Mouse (Mus musculus) limb, embryonic 12.5 days (tissue): ENCODE measurements around the gene Sumo1. TPM values are rescaled to one million over a fixed set of nuclear protein-coding genes. Genes with fewer than 3 reads are reported as not detected.

ENCODE experiments used
- ATAC-seq: fragments of 200-750 bp; cut with Nextera tagmentation; 2 replicates; pipeline ENCODE4 v1.8.0; 2017; ENCODE audit warnings: low read depth, moderate TSS enrichment; ENCODE audit not compliant: insufficient number of reproducible peaks, insufficient read depth, low FRiP score, low TSS enrichment
- H3K27ac ChIP-seq: fragments of 300-500 bp; sonication (generic); 2 replicates; pipeline ENCODE4 v1.5.1; 2016; ENCODE audit warnings: mild to moderate bottlenecking, moderate library complexity
- H3K27me3 ChIP-seq: fragments of 300-500 bp; sonication (generic); 2 replicates; pipeline ENCODE4 v1.6.1; 2016; ENCODE audit warnings: mild to moderate bottlenecking, moderate library complexity
- H3K36me3 ChIP-seq: fragments of 300-500 bp; sonication (generic); 2 replicates; pipeline ENCODE4 v1.6.1; 2016; ENCODE audit warnings: mild to moderate bottlenecking, moderate library complexity
- H3K4me1 ChIP-seq: fragments of 300-500 bp; sonication (generic); replicated peaks from 2 replicates; pipeline ENCODE4 v1.6.1; 2016
- H3K4me2 ChIP-seq: fragments of 300-500 bp; sonication (generic); 2 replicates; pipeline ENCODE4 v1.6.1; 2016; ENCODE audit warnings: mild to moderate bottlenecking, moderate library complexity
- H3K4me3 ChIP-seq: fragments of 300-500 bp; sonication (generic); replicated peaks from 2 replicates; pipeline ENCODE4 v1.5.1; 2016; ENCODE audit warnings: mild to moderate bottlenecking
- H3K9ac ChIP-seq: fragments of 300-500 bp; sonication (generic); replicated peaks from 2 replicates; pipeline ENCODE4 v1.6.1; 2016; ENCODE audit warnings: mild to moderate bottlenecking, moderate library complexity
- H3K9me3 ChIP-seq: fragments of 300-500 bp; sonication (generic); 2 replicates; pipeline ENCODE4 v1.6.1; 2016; ENCODE audit warnings: mild to moderate bottlenecking, moderate library complexity
- WGBS: fragments of 180-500 bp; shearing (Covaris S2); methylation state at CpG from one replicate; pipeline ENCODE4 v1.1.7; 2016; 5-methylcytosine and 5-hydroxymethylcytosine counted together
- polyA plus RNA-seq: library from polyadenylated mRNA; unstranded; fragments of >200 nt; fragmentation: Nextera tagmentation; extraction: Ambion mirVana; gene quantifications from 2 replicates; pipeline ENCODE4 v1.2.1, GENCODE M21; 2016

The Sumo1 gene
- polyA plus RNA-seq, 1 experiment from 2014 or later = 527 TPM

GRCm38 (mm10) chr1:59543911-59544310, 126.7 kb downstream of the Sumo1 start:
- H3K4me3 ChIP-seq = no peak overlapping the region
- no peak overlapping the region for H3K4me2 ChIP-seq
- H3K4me1 ChIP-seq = peaks cover 14% of the 10 kb centered on the region
- no peak overlapping the region for H3K27ac ChIP-seq
- no peak for ATAC-seq
- no peaks in the 10 kb centered on the region for H3K9me3 ChIP-seq
- H3K27me3 ChIP-seq = no peaks in the 10 kb centered on the region
- WGBS = 73% methylated on average over 8 of the region's 8 CpGs
- no peak overlapping the region for H3K9ac ChIP-seq
- H3K36me3 ChIP-seq = no peaks in the 10 kb centered on the region

GRCm38 (mm10) chr1:59542231-59542630, 128.4 kb downstream of the Sumo1 start:
- Histone ChIP-seq H3K9ac (no peak overlapping the region), H3K4me3 (no peak overlapping the region)
- WGBS = 63% methylated on average over 6 of the region's 6 CpGs

GRCm38 (mm10) chr1:59541271-59542020, 129.2 kb downstream of the Sumo1 start:
- H3K4me2 ChIP-seq = no peak overlapping the region
- peaks cover 6% of the 10 kb centered on the region for H3K4me1 ChIP-seq
- no peaks in the 10 kb centered on the region for H3K36me3 ChIP-seq
- no peak for ATAC-seq
- no peaks in the 10 kb centered on the region for H3K27me3 ChIP-seq
- H3K9me3 ChIP-seq = no peaks in the 10 kb centered on the region
- WGBS = 88% methylated on average over 16 of the region's 16 CpGs
- H3K27ac ChIP-seq = no peak overlapping the region
- H3K9ac ChIP-seq = no peak overlapping the region
- no peak overlapping the region for H3K4me3 ChIP-seq

More at GRCm38 (mm10) chr1:59542231-59542630, 128.4 kb downstream of the Sumo1 start:
- Histone ChIP-seq H3K9me3 (no peaks in the 10 kb centered on the region), H3K4me1 (0 out of 2 replicates have a peak, but pooled peaks cover 4% of the 10 kb centered on the region), H3K36me3 (no peaks in the 10 kb centered on the region), H3K4me2 (no peak overlapping the region), H3K27ac (no peak overlapping the region), H3K27me3 (no peaks in the 10 kb centered on the region)
- no peak for ATAC-seq

- H3K4me1 ChIP-seq = peaks cover 14% of the 10 kb centered on the region
- no peak overlapping the region for H3K4me3 ChIP-seq
- H3K9ac ChIP-seq = no peak overlapping the region
- ATAC-seq = no peak
- no peaks in the 10 kb centered on the region for H3K9me3 ChIP-seq
- WGBS = 69% methylated on average over 19 of the region's 19 CpGs
- no peak overlapping the region for H3K27ac ChIP-seq
- no peaks in the 10 kb centered on the region for H3K27me3 ChIP-seq
- H3K4me2 ChIP-seq = no peak overlapping the region
- H3K36me3 ChIP-seq = no peaks in the 10 kb centered on the region
These were observed 130.0 kb downstream of the Sumo1 start for GRCm38 (mm10) chr1:59540537-59541148.

- H3K9me3 ChIP-seq = no peaks in the 10 kb centered on the region
- no peaks in the 10 kb centered on the region for H3K36me3 ChIP-seq
- ATAC-seq = no peak
- no peak overlapping the region for H3K4me3 ChIP-seq
- 88% methylated on average over 5 of the region's 5 CpGs for WGBS
- H3K27me3 ChIP-seq = no peaks in the 10 kb centered on the region
- no peak overlapping the region for H3K4me2 ChIP-seq
- H3K27ac ChIP-seq = no peak overlapping the region
- peaks cover 21% of the 10 kb centered on the region for H3K4me1 ChIP-seq
- H3K9ac ChIP-seq = no peak overlapping the region
These were observed 132.3 kb downstream of the Sumo1 start for GRCm38 (mm10) chr1:59538381-59538780.

Other genes starting within 250 kb of the Sumo1 start
- 20.5 and 20.9 TPM in 2 replicates for gene Fzd7, start 188.4 kb downstream of the Sumo1 start, polyA plus RNA-seq
- 1.0 and 1.1 TPM in 2 replicates for gene Gm973, start 154.6 kb downstream of the Sumo1 start, polyA plus RNA-seq
- gene Nop58, start 14.1 kb upstream of the Sumo1 start, polyA plus RNA-seq = 275 and 303 TPM in 2 replicates
- 10.2 and 11.0 TPM in 2 replicates for gene Bmpr2, start 92.6 kb upstream of the Sumo1 start, polyA plus RNA-seq
- gene Fam117b, start 242.2 kb upstream of the Sumo1 start, polyA plus RNA-seq = 17.6 and 19.0 TPM in 2 replicates